ENCODE assay signal across 8 mouse cellular contexts in genomic region chr3:96065754-96066375, GRCm38 (mm10). TPM values are rescaled to one million over a fixed set of nuclear protein-coding genes. Genes with fewer than 3 reads are reported as not detected.
DNase-seq lines count a peak whose midpoint lies in the region; ATAC-seq and TF ChIP-seq lines count a peak whose summit lies in the region.

No protein-coding gene starts in this region.

- H3K9ac ChIP-seq in heart, adult 2 months (ENCODE audit: low read depth, low read length) = no peak overlapping the region
- H3K9ac ChIP-seq in midbrain, embryonic 16.5 days (ENCODE audit: low read depth, low read length) = no peak overlapping the region

- peaks cover 3% of the 10 kb centered on the region; the same call in 1 of the 2 replicates for H3K4me1 ChIP-seq in heart, adult 2 months (ENCODE audit: control insufficient read depth, insufficient read depth, low read length)
- H3K4me1 ChIP-seq in midbrain, embryonic 16.5 days (ENCODE audit: control insufficient read depth, insufficient read depth, low read length) = no peaks in the 10 kb centered on the region

- 0 out of 2 replicates have a peak, but pooled peaks have one; percentile 17 for TF ChIP-seq POLR2A in heart, adult 2 months (IDR thresholded peaks at IDR 0.05; ENCODE audit: insufficient read depth, low read depth, low read length)

- no peaks in the 10 kb centered on the region for H3K79me3 ChIP-seq in C2C12 (ENCODE audit: low read depth)

- ATAC-seq in midbrain, embryonic 16.5 days = no peak

- peak overlapping the region; percentile 70 for H3K27ac ChIP-seq in heart, adult 2 months
- no peak overlapping the region for H3K27ac ChIP-seq in midbrain, embryonic 16.5 days (ENCODE audit: low read length)

- peak overlapping the region; percentile 32 for H3K4me2 ChIP-seq in midbrain, embryonic 16.5 days (ENCODE audit: low read length)

- no peak overlapping the region for H3K4me3 ChIP-seq in C2C12 (ENCODE audit: insufficient read depth, poor library complexity, severe bottlenecking)
- peak overlapping the region; percentile 22 for H3K4me3 ChIP-seq in heart, adult 2 months
- no peak overlapping the region for H3K4me3 ChIP-seq in midbrain, embryonic 16.5 days (ENCODE audit: low read depth, low read length)

- TF ChIP-seq EP300 in heart, adult 2 months (IDR thresholded peaks at IDR 0.05; ENCODE audit: insufficient read depth, low read depth, low read length) = no peak

- H3K36me3 ChIP-seq in C2C12 (ENCODE audit: control insufficient read depth, insufficient read depth) = no peaks in the 10 kb centered on the region
- H3K36me3 ChIP-seq in heart, adult 2 months (ENCODE audit: control insufficient read depth, insufficient read depth, low read length) = no peaks in the 10 kb centered on the region
- H3K36me3 ChIP-seq in midbrain, embryonic 16.5 days (ENCODE audit: control insufficient read depth, insufficient read depth, low read length) = no peaks in the 10 kb centered on the region

- H3K9me3 ChIP-seq in midbrain, embryonic 16.5 days (replicated peaks; ENCODE audit: control insufficient read depth, low read length, poor library complexity, severe bottlenecking) = no peaks in the 10 kb centered on the region

- no peak for TF ChIP-seq CTCF in C2C12 (IDR thresholded peaks at IDR 0.05; ENCODE audit: control insufficient read depth, insufficient read depth, insufficient read length)
- TF ChIP-seq CTCF in heart, adult 2 months (IDR thresholded peaks at IDR 0.05) = peak; percentile 67

- intact Hi-C loops in heart, adult 2 months (cut with DNase I) = loop anchor here (2.0 to 5.0 kb wide), 3 partner anchors 83 to 166 kb away; partner anchors contain the start of genes Bola1 and Hist2h2ab
- intact Hi-C loops in left cerebral cortex, postnatal 4 days (cut with DNase I) = loop anchor here (5.0 to 10.0 kb wide), 2 partner anchors 81 to 199 kb away; partner anchors contain the start of genes Hist2h2bb, Hist2h3b and Hist2h4

- DNase-seq in ZHBTc4 (ENCODE audit: low read depth, low spot score) = peak; percentile 86
- peak; percentile 84 for DNase-seq in embryo, embryonic 10.5 days (ENCODE audit: low spot score)
- peak; percentile 42 to 44 for DNase-seq in heart, adult 2 months
- DNase-seq in kidney, adult 18-20 months = peak; percentile 47
- peak; percentile 48 for DNase-seq in left cerebral cortex, postnatal 4 days
- peak; percentile 43 for DNase-seq in thymus, postnatal 4 days

- no peaks in the 10 kb centered on the region for H3K27me3 ChIP-seq in C2C12 (ENCODE audit: control insufficient read depth, insufficient read depth, insufficient read length)
- no peaks in the 10 kb centered on the region for H3K27me3 ChIP-seq in heart, adult 2 months (ENCODE audit: control insufficient read depth, insufficient read depth, low read length)
- no peaks in the 10 kb centered on the region for H3K27me3 ChIP-seq in midbrain, embryonic 16.5 days (ENCODE audit: control insufficient read depth, insufficient read depth, low read depth, low read length)

- 15% methylated on average over 20 of the region's 20 CpGs for WGBS in heart, adult 2 months
- WGBS in midbrain, embryonic 16.5 days = 53% methylated on average over 20 of the region's 20 CpGs

- H3ac ChIP-seq in C2C12 (ENCODE audit: control insufficient read depth, insufficient read length, low read depth) = peak overlapping the region; percentile 30

- H3K79me2 ChIP-seq in C2C12 (ENCODE audit: control insufficient read depth, insufficient read depth) = no peaks in the 10 kb centered on the region
- no peaks in the 10 kb centered on the region for H3K79me2 ChIP-seq in heart, adult 2 months (replicated peaks; ENCODE audit: control insufficient read depth, insufficient read depth, low read length)

TF ChIP-seq in C2C12, 6 proteins besides CTCF, POLR2A, EP300 and RAD21:
- no peak for TF ChIP-seq USF1 (IDR thresholded peaks at IDR 0.05; ENCODE audit: low read depth)

RNA-seq across cellular contexts. Expression of gene Vps45, which starts 7.6 kb away (rescaled TPM):
- 15.6 TPM for polyA plus RNA-seq in C2C12 (2012; fragmentation: generic; extraction: Trizol)
- total RNA-seq in heart, adult 2 months (2021) = 10 to 100 TPM; 23.0 to 24.5 TPM
- polyA plus RNA-seq in heart, adult 2 months (2012; rRNA removed) = 4.3 and 7.1 TPM in 2 replicates
- 10 to 100 TPM; 53.6 to 54.1 TPM for total RNA-seq in left cerebral cortex, postnatal 4 days (2021)
- 62.0 and 64.7 TPM in 2 replicates for polyA plus RNA-seq in midbrain, embryonic 16.5 days (2015; fragmentation: Nextera tagmentation; extraction: Ambion mirVana)

RNA-seq across cellular contexts. Expression of gene Otud7b, which starts 38.5 kb away (rescaled TPM):
- 12.5 TPM for polyA plus RNA-seq in C2C12 (2012; fragmentation: generic; extraction: Trizol)
- 10 to 100 TPM; 46.0 to 57.4 TPM for total RNA-seq in heart, adult 2 months (2021)
- polyA plus RNA-seq in heart, adult 2 months (2012; rRNA removed) = 10.9 and 15.8 TPM in 2 replicates
- total RNA-seq in left cerebral cortex, postnatal 4 days (2021) = 10 to 100 TPM; 17.6 to 17.9 TPM
- polyA plus RNA-seq in midbrain, embryonic 16.5 days (2015; fragmentation: Nextera tagmentation; extraction: Ambion mirVana) = 7.0 and 8.4 TPM in 2 replicates
